Mouse (Mus musculus) thymus, adult 2 months (tissue): ENCODE data around the gene Ms4a12.
"Not testable (repeated sequence)": the region's sequence is repeated elsewhere in the genome, so short reads cannot be mapped to it uniquely, and the experiment has no call there.

Experiments used
- CTCF ChIP-seq: fragments of 200-500 bp; IDR thresholded peaks from 2 replicates; pipeline ENCODE4 v1.5.1; 2012; ENCODE audit warnings: mild to moderate bottlenecking, control low read depth, low read length, moderate library complexity, borderline replicate concordance; ENCODE audit not compliant: control insufficient read depth, poor library complexity, insufficient read depth; ENCODE audit errors: extremely low read depth
- POLR2A ChIP-seq: fragments of 200-500 bp; IDR thresholded peaks from 2 replicates; pipeline ENCODE4 v1.6.1; 2012; ENCODE audit warnings: mild to moderate bottlenecking, low read length, control low read depth, moderate library complexity; ENCODE audit not compliant: control insufficient read depth, poor library complexity, insufficient read depth; ENCODE audit errors: extremely low read depth

- TF ChIP-seq CTCF, POLR2A: not testable (repeated sequence)
Measured at GRCm38 (mm10) chr19:11262932-11263331, 30.7 kb upstream of the Ms4a12 start.
